Mouse (Mus musculus) G1E (cell line): ENCODE data around the gene Marf1.

Source experiments
- CTCF ChIP-seq: IDR thresholded peaks from 2 replicates; pipeline ENCODE4 v1.5.1; 2012; ENCODE audit warnings: low read depth, low read length, inconsistent platforms, mixed read lengths
- TAL1 ChIP-seq: conservative IDR thresholded peaks from 2 replicates; pipeline ENCODE4 v1.6.1; 2012; ENCODE audit warnings: low read depth, low read length, inconsistent platforms, mixed read lengths

DNA sequence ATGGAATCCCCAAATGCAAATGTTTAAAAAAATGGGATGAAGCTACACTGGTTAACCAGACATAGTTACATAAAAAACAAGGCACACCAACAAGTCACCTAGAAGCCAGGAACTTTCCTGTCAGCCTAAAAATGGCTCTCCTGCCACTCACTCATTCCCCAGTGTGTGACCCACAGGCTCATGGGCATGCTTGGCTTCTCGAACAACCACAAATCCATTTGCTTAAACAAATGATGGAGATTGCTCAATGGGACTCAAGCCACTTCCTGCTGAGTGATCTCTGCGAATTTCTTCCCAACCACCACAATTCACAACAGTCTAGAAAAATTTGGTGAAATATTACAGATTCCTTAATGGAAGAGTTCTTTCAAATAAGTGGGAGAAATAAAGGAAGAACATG lies 52.2 kb downstream of the Marf1 start:
- TF ChIP-seq CTCF (no peak), TAL1 (no peak)
